Mouse (Mus musculus) liver, adult (tissue): ENCODE data around the gene Bad.

Experiments used
- GATA4 ChIP-seq: IDR thresholded peaks from 2 replicates; pipeline ENCODE4 v1.6.1; 2014; ENCODE audit warnings: mild to moderate bottlenecking, low read length; ENCODE audit not compliant: insufficient replicate concordance

The Bad gene

DNA sequence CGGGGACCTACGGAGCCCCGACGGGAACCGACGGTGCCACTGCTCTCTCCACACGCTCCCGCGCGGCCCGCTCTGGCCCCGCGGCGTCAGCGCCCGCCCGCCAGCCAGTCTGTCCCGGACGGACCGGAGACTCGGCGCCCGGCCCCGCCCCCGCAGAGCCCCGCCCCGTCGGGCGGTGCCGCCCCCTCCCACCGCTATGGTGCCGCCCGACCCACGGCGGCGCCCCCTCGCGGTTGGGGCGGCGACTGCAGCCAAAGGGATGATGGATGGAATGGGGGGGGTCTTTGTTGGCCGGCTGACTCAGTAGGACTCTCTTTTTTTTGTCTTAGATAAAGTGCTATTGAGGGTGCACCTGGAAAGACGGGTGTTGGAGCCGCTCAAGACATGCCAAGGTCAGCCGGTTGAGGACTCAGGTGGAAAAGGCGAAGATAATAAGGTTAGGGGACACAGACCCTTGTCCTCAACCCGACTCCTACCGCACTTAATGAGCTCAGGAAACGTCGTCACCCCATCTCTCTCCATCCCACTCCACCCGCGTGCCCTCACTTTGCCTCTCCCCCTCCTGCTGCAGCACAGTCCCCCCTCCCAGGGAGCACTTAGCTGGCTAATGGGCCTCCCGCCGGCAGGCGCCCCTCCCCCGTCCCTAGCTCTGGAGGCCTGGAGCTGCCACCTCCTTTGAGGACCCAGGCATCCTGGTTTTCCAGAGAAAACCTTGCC lies 28.2 kb downstream of the Bad start:
- no peak for TF ChIP-seq GATA4

DNA sequence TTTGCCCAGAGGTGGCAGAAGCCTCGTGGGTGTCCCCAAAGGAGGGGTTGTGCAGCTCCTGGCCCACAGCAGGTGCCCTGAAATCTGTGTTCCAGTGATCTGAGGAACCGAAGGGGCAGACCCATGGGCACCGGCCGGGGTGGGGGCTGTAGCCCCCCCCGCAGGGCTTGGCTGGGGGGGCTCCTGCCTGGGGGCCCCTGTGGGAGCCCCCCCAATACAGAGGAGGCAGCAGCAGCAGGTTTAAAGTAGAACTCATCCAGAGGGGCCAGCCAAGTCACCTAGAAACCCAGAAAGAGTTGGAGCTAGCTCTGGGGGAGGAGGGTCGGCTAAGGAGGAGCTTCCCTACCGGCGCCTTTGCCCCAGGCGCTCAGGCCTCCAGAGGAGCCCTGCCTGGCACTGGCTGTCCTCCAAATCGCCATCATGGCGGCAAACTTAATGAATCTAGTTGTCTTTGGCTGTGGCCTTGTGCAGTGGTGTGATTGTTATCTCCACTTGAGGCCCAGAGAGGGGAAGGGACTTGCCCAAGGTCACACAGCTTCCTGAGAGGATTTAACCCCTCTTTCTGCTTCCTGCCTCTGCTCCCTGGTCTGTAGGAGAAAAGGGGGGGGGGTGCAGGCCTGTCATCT lies 28.9 kb downstream of the Bad start:
- TF ChIP-seq GATA4 = no peak

DNA sequence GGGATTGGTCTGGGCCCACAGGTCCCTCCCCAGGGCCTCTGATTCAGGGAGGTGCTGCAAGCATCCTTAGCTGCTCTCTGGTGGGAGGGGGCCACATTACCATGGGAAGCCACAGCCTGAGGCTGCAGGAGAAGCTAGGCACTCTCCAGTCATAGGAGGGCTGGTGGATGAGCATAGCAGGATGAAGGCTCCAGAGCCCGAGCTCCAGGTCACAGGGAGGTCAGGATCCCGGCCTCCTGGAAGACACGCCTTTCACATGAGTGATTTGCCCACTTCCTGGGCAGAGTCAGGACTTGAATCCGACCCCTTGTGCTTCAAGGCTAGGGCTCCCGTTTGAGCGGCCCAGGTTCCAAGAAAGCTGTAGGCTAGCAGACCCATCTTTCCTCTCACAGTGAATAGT lies 30.0 kb downstream of the Bad start:
- no peak for TF ChIP-seq GATA4

DNA sequence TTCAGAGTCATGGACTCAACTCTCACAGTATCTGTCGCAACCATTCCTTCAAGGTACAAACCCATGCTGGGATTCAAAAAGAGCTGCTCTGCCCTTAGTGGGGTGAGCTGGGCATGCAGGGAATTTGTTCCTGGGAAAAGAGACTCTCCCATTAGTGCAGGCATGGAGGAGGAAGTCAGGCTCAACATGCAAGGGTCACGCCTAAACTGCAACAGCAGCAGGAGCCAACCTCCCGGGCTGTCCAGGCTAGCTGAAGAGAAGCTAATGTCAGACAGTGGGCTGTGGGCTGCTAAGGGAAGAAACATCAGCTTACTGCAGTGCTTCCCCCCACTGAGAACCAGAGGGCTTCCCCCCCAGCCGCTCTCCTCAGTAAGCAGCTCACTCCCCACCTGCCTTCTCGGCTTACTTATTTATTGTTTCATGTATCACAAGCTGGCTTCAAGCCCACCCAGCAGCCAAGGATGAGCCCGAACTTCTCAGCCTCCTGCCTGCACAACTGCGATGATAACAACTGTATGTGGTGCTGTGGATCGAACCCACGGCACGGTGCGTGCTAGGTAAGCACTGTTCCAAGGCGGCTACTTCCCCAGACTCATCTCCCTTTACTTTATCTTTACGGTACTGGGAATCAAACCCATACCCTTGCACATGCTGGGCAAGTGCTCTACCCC lies 30.7 kb downstream of the Bad start:
- no peak for TF ChIP-seq GATA4

GRCm38 (mm10) chr19:6973581-6974190 lies 32.0 kb downstream of the Bad start:
- TF ChIP-seq GATA4 = no peak

GRCm38 (mm10) chr19:6974211-6975205 lies 32.8 kb downstream of the Bad start, which contains the start of gene Ppp1r14b:
Gene Ppp1r14b, plus strand, starts transcription at chr19:6974968.
- no peak for TF ChIP-seq GATA4

DNA sequence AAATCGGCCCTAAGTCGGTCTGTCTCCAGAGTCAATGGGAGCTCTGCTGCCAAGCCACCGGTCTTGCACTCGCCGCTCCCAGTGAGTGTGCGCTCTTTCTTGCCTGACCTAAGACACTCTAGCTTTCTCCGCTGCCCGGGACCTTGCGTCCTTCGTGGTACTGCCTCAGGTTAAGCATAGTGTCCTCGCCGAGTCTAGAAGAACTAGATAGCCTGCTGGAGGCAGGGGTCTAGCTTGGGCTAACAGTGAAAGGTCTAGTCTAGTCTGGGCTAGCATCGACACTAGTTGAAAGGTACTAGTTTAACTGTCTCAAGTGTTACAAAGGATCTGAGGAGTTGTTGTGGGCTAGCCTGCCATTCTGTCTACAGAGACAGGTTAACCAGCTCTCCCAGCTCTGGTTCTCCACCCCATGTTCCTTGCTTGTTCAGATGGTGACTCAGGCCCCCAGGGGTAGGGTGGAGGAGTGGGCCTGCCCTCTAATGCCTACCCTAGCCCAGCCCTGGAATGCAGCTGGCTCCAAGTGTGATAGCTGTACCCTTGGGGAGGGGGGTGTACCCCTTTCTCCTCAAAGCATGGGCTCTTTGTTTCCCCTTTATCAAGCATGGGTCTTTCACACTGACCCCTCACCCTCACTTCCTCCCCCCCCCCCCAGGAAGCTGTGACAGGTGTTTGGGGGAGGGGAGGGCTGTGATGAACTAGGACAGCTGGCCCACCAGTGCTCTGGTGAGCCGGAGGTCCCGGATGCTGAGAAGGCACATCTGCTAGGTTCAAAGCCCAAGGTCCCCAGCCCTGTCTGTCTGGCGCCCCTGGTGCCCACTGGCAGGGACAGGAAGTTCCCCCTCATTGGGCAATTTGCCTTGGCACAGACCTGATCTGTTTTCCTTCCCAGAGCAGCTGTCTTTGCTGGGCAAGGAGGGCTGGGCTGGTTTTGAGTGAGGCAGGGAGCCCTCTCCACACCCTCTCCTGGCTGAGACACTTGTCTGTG lies 34.2 kb downstream of the Bad start, which contains the start of gene Plcb3:
TSS of gene Plcb3 (minus strand) at position 934 of the 985 bp plus-strand sequence.
- TF ChIP-seq GATA4 = no peak

DNA sequence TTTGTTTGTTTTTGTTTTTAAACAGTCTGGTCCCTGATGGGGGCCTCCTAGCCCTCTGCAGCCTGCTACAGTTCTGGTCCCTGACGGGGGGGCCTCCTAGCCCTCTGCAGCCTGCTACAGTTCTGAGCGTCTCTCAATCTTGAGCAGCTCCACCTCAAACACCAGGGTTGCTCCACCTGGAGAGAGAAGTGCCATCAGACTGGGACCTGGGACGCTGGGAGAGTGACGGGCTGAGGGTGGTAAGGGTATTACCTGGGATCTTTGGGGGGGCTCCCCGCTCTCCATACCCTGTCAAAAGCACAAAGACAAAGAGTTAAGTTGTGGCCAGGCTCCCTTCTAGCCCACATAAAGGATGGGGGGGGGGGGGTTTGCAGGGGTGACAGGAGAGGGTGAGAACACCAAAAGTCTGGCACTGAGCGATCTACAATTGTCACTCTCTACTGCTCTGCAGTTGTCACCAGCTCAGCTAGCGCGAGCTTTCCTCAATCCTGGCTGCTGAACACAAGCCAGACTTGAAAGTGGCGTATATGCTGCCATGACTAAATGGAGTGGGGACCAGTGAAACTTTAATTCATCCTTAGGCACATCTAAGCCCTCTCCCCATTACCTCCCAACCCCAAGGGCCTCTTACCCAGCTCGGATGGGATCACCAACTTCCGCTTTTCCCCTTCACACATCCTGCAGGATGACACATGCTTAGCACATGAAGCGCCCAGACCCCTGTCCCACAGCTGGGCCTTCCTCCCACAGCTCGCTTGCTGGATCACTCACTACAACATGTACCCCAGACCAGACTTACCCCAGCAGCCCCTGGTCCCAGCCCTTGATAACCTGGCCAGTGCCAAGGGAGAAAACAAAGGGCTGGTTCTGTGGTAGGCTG lies 36.3 kb downstream of the Bad start:
- TF ChIP-seq GATA4 = no peak

- TF ChIP-seq GATA4 = no peak
Measured at GRCm38 (mm10) chr19:6978639-6978974, 36.9 kb downstream of the Bad start.

DNA sequence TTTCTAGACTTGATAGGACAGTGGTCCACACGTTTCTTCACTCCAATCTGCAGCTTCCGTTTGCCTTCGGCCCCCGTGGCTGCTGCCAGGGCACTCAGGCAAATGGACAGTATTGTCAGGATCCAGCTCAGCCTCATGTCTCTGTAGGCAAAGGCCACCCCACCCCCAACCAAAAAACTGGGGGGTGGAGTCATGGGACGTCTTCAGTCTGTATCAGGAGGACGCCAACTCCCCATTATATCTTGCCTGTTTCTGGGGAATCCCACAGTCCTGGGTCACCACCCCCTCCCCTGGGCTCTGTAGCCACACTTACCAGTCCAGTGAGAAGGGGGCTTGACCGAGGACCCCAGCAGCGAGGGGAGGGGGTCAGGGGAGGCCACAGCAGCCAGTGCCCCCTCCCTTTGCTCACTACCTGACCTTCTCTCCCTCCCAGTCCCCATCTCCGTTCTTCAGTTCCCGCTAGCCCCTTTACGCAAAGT lies 37.4 kb downstream of the Bad start:
- no peak for TF ChIP-seq GATA4

GRCm38 (mm10) chr19:6979486-6980380 lies 38.1 kb downstream of the Bad start:
- TF ChIP-seq GATA4 = 0 out of 2 replicates have a peak, but pooled peaks have one; percentile 4

GRCm38 (mm10) chr19:6980381-6981093 lies 38.9 kb downstream of the Bad start, which contains the start of gene Fkbp2:
Gene Fkbp2, minus strand, starts transcription at chr19:6980501.
- 0 out of 2 replicates have a peak, but pooled peaks have one; percentile 0 for TF ChIP-seq GATA4
